Mouse (Mus musculus) frontal cortex, adult 2 months (tissue): ENCODE results near the gene Ntng1. TPM values are rescaled to one million over a fixed set of nuclear protein-coding genes. Genes with fewer than 3 reads are reported as not detected.
A peak's percentile ranks its signal among the peaks of the same experiment; 100 is the strongest.

ENCODE experiments used
- DNase-seq, 2 experiments: peaks; one replicate each; pipeline ENCODE4 v3.0.0; 2022; ENCODE audit warnings: low spot score in 1 of 2; ENCODE audit errors: extremely low spot score in 1 of 2
- polyA plus RNA-seq: library from polyadenylated mRNA; depleted of rRNA; stranded (reverse); fragments of >200 nt; gene quantifications from 2 replicates; pipeline ENCODE4 v1.2.3, GENCODE M21; 2012

Gene Ntng1
- polyA plus RNA-seq, 1 experiment, result 32.6 TPM

- peak; percentile 5 to 57 for DNase-seq
Measured at GRCm38 (mm10) chr3:110055915-110056314, 87.9 kb downstream of the Ntng1 start.

- DNase-seq, result no peak
Measured at GRCm38 (mm10) chr3:110055433-110055832, 88.4 kb downstream of the Ntng1 start.

DNA sequence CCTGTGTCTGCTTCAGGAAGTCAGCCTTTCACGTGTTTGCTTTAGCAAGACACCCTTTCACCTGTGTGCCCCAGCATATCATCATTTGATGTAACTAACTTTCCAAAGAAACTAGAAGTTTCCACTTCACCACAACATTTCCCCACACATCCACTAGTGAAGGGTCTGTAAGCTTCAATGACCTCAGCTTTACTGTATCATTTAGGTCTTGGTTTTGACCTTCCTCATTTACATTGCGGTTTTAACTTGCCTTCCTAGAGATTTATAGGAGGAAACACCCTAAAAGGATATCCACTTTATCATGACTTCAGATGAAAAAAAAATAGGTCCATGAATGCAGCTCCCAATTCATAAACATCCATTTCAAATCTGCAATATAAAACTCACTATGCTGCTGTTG, 89.7 kb downstream of the Ntng1 start:
- no peak for DNase-seq

GRCm38 (mm10) chr3:110048152-110048551, 95.7 kb downstream of the Ntng1 start:
- no peak for DNase-seq

DNA sequence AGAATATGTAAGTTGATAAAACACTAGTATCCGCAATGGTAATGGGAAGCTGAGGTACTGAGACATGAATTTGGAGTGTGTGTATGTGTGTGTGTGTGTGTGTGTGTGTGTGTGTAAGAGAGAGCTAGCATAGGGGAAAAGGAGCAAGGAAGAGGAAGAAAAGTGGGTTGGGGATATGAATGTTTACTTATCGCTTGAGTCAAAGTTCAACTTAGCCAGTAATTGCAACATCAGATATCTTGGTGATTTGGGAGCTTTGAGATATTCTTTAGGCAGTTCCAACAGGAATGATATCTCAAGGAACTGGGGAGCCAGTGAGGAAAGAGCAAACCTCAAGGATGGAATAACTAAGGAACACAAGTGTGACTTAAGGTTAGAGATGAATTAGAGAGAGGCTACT, 97.1 kb downstream of the Ntng1 start:
- DNase-seq, result no peak

DNA sequence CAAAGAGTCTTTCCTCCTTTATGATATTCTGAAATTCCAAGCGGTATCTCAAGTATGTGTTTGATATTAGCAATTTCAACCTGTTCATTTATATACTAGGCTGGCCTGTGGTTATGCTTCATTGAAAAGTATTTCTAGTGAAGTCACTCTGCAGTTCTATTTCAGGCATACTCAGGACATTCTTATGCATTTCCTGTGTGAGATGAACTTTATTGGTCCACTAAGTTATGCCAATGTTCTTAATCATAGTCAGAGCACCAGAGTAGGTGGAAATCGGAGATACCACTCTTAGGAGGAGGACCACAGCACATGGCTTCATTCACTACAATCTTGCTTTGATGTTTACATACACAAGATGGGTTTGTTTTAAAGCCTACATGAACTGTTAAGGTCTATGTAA, 99.6 kb downstream of the Ntng1 start:
- DNase-seq, result no peak

GRCm38 (mm10) chr3:110043641-110044187, 100.1 kb downstream of the Ntng1 start:
- DNase-seq, result no peak

DNA sequence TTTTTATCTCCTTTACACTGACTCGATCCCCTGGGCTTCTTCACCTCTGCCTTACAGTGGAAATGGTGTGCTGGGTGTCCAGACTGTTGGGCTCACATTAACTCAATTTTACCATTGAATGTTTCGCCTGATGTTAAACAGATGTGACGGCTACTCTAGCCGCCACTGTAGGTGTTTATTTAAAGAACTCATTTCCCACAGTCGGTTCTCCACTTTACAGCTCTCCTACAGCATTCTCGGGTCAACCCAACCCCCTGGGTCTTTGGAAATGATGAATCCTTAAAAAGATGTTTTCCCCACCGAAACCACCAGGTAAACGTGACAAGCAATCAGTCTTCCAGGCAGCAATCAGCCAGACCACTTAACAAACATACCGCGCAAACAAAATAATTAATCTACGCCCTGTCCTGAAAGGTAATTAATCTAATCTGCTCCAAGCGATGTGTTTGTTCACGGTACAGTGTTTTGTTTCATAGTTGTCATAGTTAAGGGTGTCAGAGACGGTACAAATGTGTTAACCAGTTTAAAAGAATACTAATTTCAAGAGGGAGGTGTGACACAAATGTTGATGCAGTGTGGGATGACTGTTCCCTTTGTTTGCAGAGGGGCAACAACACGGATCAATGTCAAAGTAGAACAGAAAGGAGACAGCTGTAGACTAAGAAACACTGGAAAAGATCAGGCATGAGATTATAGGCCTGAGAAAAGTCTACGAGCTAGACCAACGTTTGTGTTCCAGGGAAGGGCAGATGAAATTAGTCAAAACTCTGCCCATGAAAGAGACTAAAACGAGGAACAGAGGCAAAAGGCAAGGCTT, 120.8 kb downstream of the Ntng1 start:
- DNase-seq, result no peak

- no peak for DNase-seq
Measured at GRCm38 (mm10) chr3:110010870-110011626, 132.8 kb downstream of the Ntng1 start.

- no peak for DNase-seq
Measured at GRCm38 (mm10) chr3:110010441-110010840, 133.4 kb downstream of the Ntng1 start.

- DNase-seq, result no peak
Measured at GRCm38 (mm10) chr3:110000349-110000748, 143.5 kb downstream of the Ntng1 start.

- DNase-seq, result no peak
Measured at GRCm38 (mm10) chr3:109995663-109996024, 148.2 kb downstream of the Ntng1 start.

- peak in 1 of 2 experiments; percentile 15 for DNase-seq
Measured at GRCm38 (mm10) chr3:109994978-109995662, 148.7 kb downstream of the Ntng1 start.

DNA sequence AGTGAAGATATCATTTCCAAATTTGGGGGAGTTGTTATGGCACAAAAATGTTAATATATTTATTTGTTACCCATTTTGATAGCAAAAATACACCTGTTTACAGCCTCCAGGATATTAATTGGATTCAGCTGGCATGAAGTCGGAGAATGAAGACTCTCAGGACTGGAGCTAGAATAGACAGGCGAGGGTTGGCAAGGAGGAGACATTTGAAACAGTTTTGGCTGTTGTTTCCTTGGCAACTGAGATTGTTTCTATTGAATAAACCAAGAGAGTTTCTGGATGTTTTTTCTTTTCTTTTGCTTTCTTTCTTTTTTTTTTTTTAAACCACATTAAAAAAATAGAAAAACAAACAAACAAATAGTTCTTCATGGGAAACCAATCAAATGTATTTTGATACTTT, 159.7 kb downstream of the Ntng1 start:
- peak in 1 of 2 experiments; percentile 39 for DNase-seq

DNA sequence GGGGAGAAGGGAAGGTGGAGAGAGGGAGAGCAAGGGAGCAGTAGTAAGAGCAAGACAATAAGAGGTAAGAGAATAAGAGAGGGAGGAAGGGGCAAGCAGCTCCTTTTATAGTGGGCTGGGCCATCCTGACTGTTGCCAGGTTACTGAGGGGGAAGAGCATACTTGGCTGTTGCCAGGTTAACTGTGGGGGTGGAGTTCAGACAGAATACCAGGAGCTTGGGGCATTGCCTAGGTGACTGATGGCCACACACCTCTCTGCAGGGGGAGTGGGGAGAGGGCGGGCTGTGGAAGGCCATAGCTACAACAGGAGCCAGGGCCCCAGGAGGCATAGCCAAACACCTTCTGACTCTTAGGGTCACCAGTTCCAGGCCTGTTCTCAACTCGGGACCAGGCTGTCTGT, 166.2 kb downstream of the Ntng1 start:
- no peak for DNase-seq

- DNase-seq, result no peak
Measured at GRCm38 (mm10) chr3:109975106-109975505, 168.7 kb downstream of the Ntng1 start.

DNA sequence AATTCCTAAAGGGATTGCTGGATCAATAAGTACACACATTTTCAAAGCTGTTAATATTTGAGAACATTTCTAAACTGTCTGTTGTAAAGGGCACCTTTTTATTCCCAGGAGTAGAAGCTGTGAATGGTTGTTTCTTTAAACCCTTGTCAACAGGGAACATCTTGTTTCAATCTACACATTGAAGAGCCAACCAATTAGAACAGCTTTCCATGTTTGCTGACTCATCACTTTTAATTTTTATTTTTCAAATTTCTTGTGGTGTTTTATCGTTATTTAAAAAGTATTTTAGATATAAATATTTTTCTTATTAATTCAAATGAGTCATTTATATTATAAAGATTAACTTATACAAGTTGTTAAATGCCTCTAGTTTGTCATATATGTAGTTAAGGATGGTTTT, 172.3 kb downstream of the Ntng1 start:
- no peak for DNase-seq

- no peak for DNase-seq
Measured at GRCm38 (mm10) chr3:109970181-109970580, 173.6 kb downstream of the Ntng1 start.

GRCm38 (mm10) chr3:109962631-109963030, 181.2 kb downstream of the Ntng1 start:
- no peak for DNase-seq

DNA sequence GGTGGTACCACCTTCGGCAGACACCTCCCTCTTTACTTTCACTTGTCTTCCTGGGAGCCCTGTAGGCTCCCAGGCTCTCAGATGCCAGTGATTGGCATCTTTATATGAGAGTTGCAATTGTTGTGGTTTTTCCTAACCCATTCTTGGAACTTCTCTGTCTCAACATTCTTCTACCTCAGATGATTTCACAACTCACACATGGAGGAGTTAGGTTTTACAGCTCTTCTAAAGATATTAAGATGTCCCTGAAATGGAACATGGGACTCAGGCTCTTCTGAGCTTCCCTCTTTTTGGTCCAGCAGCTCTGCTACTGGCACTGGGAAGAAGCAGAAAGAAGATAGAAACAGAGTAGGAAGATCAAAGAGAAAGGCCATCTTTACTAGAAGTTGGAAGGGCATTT, 200.9 kb downstream of the Ntng1 start:
- no peak for DNase-seq

DNA sequence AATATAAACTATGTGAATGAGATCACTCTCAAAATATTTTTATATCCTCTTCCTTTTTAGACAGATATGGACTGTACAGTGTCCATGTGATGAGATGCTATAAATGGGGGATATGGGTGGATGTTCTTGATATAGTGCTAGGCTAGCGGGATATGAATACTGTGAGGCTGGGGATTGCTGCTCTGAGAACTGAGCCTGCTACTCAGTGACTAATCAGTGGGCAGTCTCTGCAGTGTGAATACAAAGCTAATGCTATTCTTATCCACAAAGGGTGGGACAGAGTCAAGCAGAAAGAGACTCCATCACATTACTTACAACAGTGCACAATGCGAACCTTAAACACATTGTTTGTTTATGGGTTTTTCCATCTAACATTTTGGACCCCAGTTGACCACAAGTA, 206.2 kb downstream of the Ntng1 start:
- DNase-seq, result peak in 1 of 2 experiments; percentile 37
